Mouse (Mus musculus): ENCODE measurements around the gene Igfbp7. TPM values are rescaled to one million over a fixed set of nuclear protein-coding genes. Genes with fewer than 3 reads are reported as not detected.
"Not testable (repeated sequence)": the region's sequence is repeated elsewhere in the genome, so short reads cannot be mapped to it uniquely, and the experiment has no call there.

Igfbp7 gene
- polyA plus RNA-seq, 1 experiment from 2014 or later, result 15.6 TPM

DNA sequence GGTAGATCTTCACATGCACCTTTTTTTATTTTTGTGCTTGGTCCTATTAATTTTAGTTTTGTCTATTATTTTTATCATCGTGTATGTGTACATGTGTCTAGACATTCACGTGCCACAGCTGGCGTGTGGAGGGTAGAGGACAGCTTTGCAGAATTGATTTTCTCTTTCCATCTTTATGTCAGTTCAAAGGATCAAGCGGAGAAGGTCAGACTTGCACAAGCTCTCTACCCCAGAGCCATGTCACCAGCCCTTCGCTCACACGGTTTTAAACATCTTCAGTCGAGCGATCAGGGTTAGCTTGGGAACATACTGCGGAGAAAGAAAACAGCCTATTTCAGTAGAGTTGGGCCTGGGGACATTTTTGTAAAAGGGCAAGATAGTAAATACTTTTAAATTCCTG, 23.2 kb upstream of the Igfbp7 start:
- Histone ChIP-seq H3K4me3 (replicated peaks) (no peak overlapping the region), H3K9me3 (replicated peaks) (no peaks in the 10 kb centered on the region), H3K27me3 (no peaks in the 10 kb centered on the region), H3K36me3 (no peaks in the 10 kb centered on the region), H3K4me2 (no peak overlapping the region), H3K27ac (no peak overlapping the region), H3K9ac (no peak overlapping the region), H3K4me1 (replicated peaks) (no peaks in the 10 kb centered on the region)
- no peak for DNase-seq
- 75% methylated on average over 9 of the region's 9 CpGs for WGBS (ENCODE audit: insufficient replicate concordance)
- ATAC-seq (ENCODE audit: low read depth), result no peak

DNA sequence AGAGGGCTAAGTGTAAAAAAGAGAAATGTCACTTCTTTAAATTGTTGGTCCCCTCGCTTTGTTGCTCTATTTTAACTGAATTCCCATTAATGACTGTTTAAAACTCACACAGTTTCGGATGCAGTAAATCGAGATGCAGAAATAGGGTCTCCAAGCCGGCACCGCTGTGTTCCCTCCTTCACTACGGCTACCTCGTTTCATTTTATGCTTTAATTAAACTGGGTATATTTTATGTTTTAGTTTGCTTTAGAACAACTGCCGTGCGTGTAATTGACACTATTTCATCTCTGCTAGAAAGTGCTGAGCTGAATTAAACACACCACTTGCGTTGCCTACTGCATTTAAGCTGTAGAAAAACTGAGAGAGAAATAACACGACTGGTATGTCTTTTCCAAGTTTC, 22.6 kb upstream of the Igfbp7 start:
- Histone ChIP-seq H3K4me3 (replicated peaks) (no peak overlapping the region), H3K4me2 (no peak overlapping the region), H3K9me3 (replicated peaks) (no peaks in the 10 kb centered on the region), H3K4me1 (replicated peaks) (no peaks in the 10 kb centered on the region), H3K9ac (no peak overlapping the region), H3K27ac (no peak overlapping the region), H3K36me3 (no peaks in the 10 kb centered on the region), H3K27me3 (no peaks in the 10 kb centered on the region)
- DNase-seq (no peak), ATAC-seq (ENCODE audit: low read depth) (no peak)
- WGBS (ENCODE audit: insufficient replicate concordance), result 78% methylated on average over 11 of the region's 11 CpGs

DNA sequence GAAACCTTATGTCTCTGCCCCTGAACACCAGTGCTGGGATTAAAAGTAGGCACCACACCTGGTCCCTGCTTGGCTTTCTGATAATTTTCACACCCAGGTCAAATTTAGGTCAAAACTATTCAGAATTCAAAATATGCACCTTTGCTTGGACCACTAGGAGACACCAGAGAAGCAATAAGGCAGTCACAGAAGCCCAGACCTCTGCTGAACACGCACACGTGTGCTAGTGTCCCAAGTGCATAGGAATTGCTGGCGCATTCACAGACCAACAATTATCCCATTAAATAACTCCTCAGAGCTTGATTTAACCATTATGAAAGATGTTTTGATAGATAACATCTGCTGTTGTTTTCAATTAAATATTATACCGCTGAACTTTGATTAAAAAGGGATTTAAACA, 22.2 kb upstream of the Igfbp7 start:
- Histone ChIP-seq H3K9me3 (replicated peaks) (no peaks in the 10 kb centered on the region), H3K4me1 (replicated peaks) (no peaks in the 10 kb centered on the region), H3K36me3 (no peaks in the 10 kb centered on the region), H3K27me3 (no peaks in the 10 kb centered on the region), H3K4me2 (no peak overlapping the region), H3K9ac (no peak overlapping the region), H3K27ac (no peak overlapping the region), H3K4me3 (replicated peaks) (no peak overlapping the region)
- WGBS (ENCODE audit: insufficient replicate concordance), result 78% methylated on average over 4 of the region's 4 CpGs
- DNase-seq, result no peak
- no peak for ATAC-seq (ENCODE audit: low read depth)

DNA sequence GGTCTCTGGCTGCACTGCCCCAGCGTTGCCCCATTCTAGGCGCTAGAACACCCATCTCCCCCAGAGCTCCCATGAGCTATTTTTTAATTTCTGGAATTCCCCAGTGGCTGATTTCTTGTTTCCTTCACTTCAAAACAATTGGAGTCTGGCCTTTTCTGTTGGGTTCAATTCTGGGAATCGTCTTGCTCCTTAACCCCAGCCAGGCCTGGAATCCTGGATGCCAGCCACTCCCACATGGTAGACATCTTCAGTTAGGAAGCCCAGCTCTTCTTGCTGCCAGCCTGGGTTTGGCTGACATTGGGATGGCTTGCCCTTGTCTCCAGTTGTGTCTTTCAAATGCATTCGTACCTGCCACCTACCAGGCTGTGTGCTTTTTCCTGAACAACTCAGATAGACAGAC, 20.7 kb upstream of the Igfbp7 start:
- Histone ChIP-seq H3K9me3 (replicated peaks) (no peaks in the 10 kb centered on the region), H3K4me1 (replicated peaks) (no peaks in the 10 kb centered on the region), H3K4me2 (no peak overlapping the region), H3K27ac (no peak overlapping the region), H3K36me3 (no peaks in the 10 kb centered on the region), H3K4me3 (replicated peaks) (no peak overlapping the region), H3K9ac (no peak overlapping the region), H3K27me3 (no peaks in the 10 kb centered on the region)
- ATAC-seq (ENCODE audit: low read depth) (no peak), DNase-seq (no peak)
- 59% methylated on average over 4 of the region's 4 CpGs for WGBS (ENCODE audit: insufficient replicate concordance)

DNA sequence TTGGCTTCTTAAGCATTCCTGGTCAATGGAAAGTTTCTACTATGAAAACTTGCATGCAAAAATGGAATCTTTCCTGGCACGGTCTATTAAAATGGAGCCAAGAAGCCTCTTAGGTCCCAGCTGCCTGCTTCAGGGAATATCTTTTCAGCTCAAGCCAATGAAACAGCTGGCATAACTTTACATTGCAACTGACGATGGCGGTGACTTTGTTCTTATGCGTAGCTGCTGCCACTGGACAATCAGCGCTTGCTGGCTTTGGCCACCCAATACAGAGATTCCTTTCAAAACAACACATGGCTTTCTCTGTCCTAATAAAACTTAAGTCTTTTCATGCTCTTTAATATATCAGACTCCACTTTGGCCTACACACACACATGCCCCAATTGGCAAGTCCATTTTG, 20.1 kb upstream of the Igfbp7 start:
- Histone ChIP-seq H3K27me3 (no peaks in the 10 kb centered on the region), H3K4me2 (no peak overlapping the region), H3K36me3 (no peaks in the 10 kb centered on the region), H3K9ac (no peak overlapping the region), H3K9me3 (replicated peaks) (0 out of 2 replicates have a peak, but pooled peaks cover under 1% of the 10 kb centered on the region), H3K4me3 (replicated peaks) (no peak overlapping the region), H3K4me1 (replicated peaks) (no peaks in the 10 kb centered on the region), H3K27ac (no peak overlapping the region)
- WGBS (ENCODE audit: insufficient replicate concordance), result 86% methylated on average over 5 of the region's 5 CpGs
- no peak for DNase-seq
- no peak for ATAC-seq (ENCODE audit: low read depth)

DNA sequence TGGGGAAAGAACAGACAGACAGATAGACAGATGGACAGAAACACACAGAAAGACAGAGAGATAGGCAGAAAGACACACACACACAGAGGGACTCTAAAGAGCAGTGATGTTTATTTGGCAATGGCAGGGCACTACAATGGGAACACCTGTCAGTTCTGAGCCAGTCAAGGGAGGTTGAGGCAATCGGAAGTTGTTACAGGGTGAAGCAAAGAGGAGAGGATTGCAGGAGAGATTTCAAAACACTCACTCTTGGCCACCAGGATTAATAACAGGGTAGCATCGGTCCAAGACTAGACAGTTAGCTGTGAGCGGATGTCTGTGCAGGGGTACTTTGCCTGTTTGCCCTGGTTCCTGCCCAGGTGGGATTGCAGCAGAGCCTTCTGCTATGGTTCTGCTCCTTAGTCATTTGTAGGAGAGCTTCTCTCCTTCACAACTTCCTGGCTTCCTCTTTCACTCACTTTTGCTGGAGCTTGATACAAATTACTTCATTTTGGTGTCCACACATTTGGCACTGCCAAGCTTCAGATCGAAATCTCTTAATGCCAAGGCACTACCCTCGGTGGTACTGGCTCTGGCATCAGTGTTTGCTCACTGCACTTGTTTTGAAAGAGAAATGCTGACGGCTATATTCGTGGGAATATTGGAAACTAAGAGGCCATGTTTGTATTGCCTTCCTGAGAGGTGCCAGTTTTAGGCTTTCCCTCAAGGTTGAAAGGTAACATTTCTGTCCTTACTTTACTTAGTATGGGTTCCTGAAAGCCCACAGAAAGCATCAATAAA, 18.1 kb upstream of the Igfbp7 start:
- Histone ChIP-seq H3K4me2 (no peak overlapping the region), H3K27me3 (no peaks in the 10 kb centered on the region), H3K4me3 (replicated peaks) (no peak overlapping the region), H3K9ac (no peak overlapping the region), H3K27ac (no peak overlapping the region), H3K4me1 (replicated peaks) (no peaks in the 10 kb centered on the region), H3K9me3 (replicated peaks) (0 out of 2 replicates have a peak, but pooled peaks cover 3% of the 10 kb centered on the region), H3K36me3 (no peaks in the 10 kb centered on the region)
- 56% methylated on average over 7 of the region's 7 CpGs for WGBS (ENCODE audit: insufficient replicate concordance)
- no peak for DNase-seq
- ATAC-seq (ENCODE audit: low read depth), result no peak

DNA sequence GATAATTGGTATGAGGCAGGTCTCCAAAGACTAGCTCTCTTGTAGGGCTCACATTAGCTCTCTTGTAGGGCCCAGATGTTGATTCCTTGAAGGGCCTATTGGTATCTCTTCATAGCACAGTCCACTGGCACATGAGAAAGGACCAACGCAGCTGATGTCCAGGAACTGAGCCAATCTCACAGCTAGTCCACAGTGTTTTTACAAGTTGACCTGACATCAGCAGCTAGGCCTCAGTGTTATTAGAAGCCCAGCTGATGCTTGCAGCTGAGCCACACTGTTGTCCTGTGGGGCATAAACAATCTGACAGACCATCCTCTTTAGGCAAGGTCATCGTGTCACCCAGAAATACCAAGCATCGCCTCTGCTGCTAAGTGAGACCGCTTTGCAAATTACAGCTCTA, 11.7 kb upstream of the Igfbp7 start:
- H3K27me3 ChIP-seq; H3K9me3 ChIP-seq (replicated peaks); H3K9ac ChIP-seq; H3K27ac ChIP-seq; H3K4me2 ChIP-seq; ATAC-seq (ENCODE audit: low read depth); H3K36me3 ChIP-seq; DNase-seq; H3K4me1 ChIP-seq (replicated peaks); H3K4me3 ChIP-seq (replicated peaks): not testable (repeated sequence)
- 62% methylated on average over 4 of the region's 4 CpGs for whole genome bisulfite sequencing (ENCODE audit: insufficient replicate concordance)

DNA sequence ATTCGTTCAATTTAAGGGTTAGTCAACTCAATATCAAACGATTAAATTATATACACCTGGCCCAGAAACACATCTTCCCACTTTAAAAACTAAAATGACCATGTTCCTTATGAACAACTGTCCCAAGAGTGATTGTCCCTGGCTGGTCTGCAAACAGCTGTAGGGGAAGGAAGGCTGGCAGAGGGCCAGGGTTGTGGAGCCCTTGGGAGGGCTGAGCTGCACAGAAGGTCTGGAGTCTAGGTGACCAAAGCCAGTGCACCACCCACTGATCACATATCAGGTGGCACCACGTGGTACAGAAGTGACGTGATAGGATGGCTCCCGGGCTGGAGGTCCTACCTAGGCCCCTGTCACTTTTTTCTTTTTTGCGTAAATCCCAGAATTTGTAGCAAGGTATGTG, 8.2 kb upstream of the Igfbp7 start:
- ATAC-seq (ENCODE audit: low read depth) (no peak), DNase-seq (no peak)
- H3K36me3 ChIP-seq, result no peaks in the 10 kb centered on the region
- no peaks in the 10 kb centered on the region for H3K27me3 ChIP-seq
- H3K4me1 ChIP-seq (replicated peaks), result no peaks in the 10 kb centered on the region
- H3K9ac ChIP-seq, result no peak overlapping the region
- no peak overlapping the region for H3K4me2 ChIP-seq
- WGBS (ENCODE audit: insufficient replicate concordance), result 65% methylated on average over 6 of the region's 6 CpGs
- no peaks in the 10 kb centered on the region for H3K9me3 ChIP-seq (replicated peaks)
- no peak overlapping the region for H3K27ac ChIP-seq
- no peak overlapping the region for H3K4me3 ChIP-seq (replicated peaks)

DNA sequence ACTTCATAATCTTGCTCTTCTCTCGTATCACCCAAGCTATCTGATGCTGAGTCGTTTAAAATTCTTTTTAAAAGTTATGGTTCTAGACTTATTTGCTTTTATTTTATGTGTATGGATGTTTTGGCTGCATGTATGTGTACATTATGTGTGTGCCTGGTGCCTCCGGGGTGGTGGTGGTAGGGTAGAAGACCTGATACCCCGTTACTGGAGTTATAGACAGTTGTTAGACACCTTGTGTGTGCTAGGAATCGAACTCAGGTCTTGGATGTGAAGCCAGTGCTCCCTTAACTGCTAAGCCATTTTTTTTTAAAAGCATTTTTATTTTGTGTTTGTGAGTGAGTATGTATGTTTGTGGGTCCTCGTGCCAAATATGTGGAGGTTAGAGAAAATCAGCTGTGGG, 689 bp upstream of the Igfbp7 start:
- Histone ChIP-seq H3K9me3 (replicated peaks) (no peaks in the 10 kb centered on the region), H3K27me3 (peaks cover 36% of the 10 kb centered on the region), H3K36me3 (no peaks in the 10 kb centered on the region), H3K9ac (no peak overlapping the region), H3K4me1 (replicated peaks) (0 out of 2 replicates have a peak, but pooled peaks cover 3% of the 10 kb centered on the region), H3K4me2 (no peak overlapping the region), H3K27ac (no peak overlapping the region), H3K4me3 (replicated peaks) (no peak overlapping the region)
- WGBS (ENCODE audit: insufficient replicate concordance), result 67% methylated on average over 6 of the region's 6 CpGs
- DNase-seq (no peak), ATAC-seq (ENCODE audit: low read depth) (no peak)

DNA sequence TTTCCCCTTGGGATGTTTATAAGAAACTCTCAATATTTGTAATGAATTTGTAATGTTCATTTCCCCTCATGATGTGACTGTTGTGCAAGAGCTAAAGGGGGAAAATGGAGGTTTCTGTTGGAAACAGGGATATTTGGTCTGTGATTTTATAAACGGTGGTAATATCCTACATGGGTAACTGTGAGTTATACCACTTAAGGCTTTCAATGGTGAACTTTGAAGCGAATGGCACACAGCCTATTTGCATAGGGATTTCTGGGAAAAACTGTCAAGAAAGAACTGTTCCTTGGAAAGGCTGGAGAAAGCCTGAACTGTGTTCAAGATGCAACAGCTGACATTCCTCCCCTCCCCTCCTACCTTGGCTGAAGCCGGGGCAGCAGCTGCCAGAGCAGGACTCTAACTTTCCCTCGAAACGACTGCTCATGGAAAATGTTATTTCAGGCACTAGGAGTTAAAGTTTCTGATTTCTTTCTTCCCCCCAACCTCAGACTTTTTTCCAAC, 1.4 kb downstream of the Igfbp7 start:
- no peak overlapping the region for H3K27ac ChIP-seq
- H3K9me3 ChIP-seq (replicated peaks), result no peaks in the 10 kb centered on the region
- H3K27me3 ChIP-seq, result peaks cover 36% of the 10 kb centered on the region
- H3K4me2 ChIP-seq, result no peak overlapping the region
- DNase-seq (no peak), ATAC-seq (ENCODE audit: low read depth) (no peak)
- H3K4me3 ChIP-seq (replicated peaks), result no peak overlapping the region
- H3K4me1 ChIP-seq (replicated peaks), result 0 out of 2 replicates have a peak, but pooled peaks cover 3% of the 10 kb centered on the region
- H3K9ac ChIP-seq, result no peak overlapping the region
- H3K36me3 ChIP-seq, result no peaks in the 10 kb centered on the region
- 49% methylated on average over 5 of the region's 5 CpGs for WGBS (ENCODE audit: insufficient replicate concordance)

DNA sequence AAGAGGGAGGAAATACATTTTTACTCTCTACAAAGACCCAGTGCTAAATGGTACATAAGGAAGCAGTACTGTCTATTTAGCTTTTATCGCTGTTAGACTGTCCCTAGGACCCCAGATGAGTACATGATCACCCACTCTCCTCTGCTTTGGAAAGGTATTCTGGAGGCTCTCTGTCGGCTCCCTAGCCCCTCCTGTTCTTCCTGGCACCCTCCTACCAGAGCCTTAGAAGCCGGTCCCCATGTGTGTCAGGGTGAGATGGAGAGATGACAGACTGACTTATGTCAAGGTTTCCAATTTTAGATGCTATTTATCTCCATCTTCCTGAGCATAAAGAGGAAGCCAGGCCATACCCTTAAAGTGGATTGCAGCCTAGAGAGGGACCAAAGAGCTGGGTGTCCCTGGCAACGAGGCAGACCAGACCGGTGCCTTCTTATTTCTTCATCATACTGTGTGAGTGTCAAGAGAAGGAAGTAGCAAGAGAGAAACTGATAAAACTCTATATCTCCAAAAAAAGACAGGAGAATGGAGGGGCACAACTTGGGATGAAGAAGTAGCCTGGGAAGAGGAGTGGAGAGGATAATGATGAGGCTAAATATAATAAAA, 2.3 kb downstream of the Igfbp7 start:
- no peaks in the 10 kb centered on the region for H3K36me3 ChIP-seq
- no peak for ATAC-seq (ENCODE audit: low read depth)
- no peaks in the 10 kb centered on the region for H3K9me3 ChIP-seq (replicated peaks)
- no peak for DNase-seq
- H3K4me3 ChIP-seq (replicated peaks), result no peak overlapping the region
- 0 out of 2 replicates have a peak, but pooled peaks cover 3% of the 10 kb centered on the region for H3K4me1 ChIP-seq (replicated peaks)
- 34% methylated on average over 5 of the region's 5 CpGs for WGBS (ENCODE audit: insufficient replicate concordance)
- peaks cover 36% of the 10 kb centered on the region for H3K27me3 ChIP-seq
- no peak overlapping the region for H3K9ac ChIP-seq
- H3K27ac ChIP-seq, result no peak overlapping the region
- no peak overlapping the region for H3K4me2 ChIP-seq

DNA sequence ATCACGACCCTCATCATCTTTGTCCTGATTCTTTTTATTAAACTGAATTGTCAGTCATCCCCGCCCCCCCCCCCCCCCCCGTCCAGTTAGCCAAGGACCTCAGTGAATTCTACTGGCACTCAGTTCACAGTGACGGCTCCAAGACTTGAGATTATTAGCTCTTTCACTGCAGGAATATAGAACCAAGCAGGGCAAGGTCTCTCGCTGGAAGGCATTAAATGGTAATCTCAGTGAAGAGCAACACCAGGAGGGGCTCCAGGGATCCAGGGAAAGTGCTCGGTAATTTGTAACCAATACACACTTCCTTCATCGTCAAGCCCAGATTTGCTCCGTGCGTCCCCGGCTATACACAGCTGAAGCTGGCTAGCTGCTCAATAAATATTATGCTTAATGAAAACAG, 2.9 kb downstream of the Igfbp7 start:
- ATAC-seq (ENCODE audit: low read depth) (no peak), DNase-seq (no peak)
- Histone ChIP-seq H3K27me3 (peaks cover 36% of the 10 kb centered on the region), H3K4me1 (replicated peaks) (0 out of 2 replicates have a peak, but pooled peaks cover 3% of the 10 kb centered on the region), H3K9me3 (replicated peaks) (no peaks in the 10 kb centered on the region), H3K9ac (no peak overlapping the region), H3K36me3 (no peaks in the 10 kb centered on the region), H3K27ac (no peak overlapping the region), H3K4me3 (replicated peaks) (no peak overlapping the region), H3K4me2 (no peak overlapping the region)
- 72% methylated on average over 9 of the region's 10 CpGs for WGBS (ENCODE audit: insufficient replicate concordance)

All from liver, embryonic 13.5 days (tissue).